Mouse (Mus musculus) cerebellum, adult 8-10 months (tissue): ENCODE results near the gene Fgfr2.
"Not testable (repeated sequence)": the region's sequence is repeated elsewhere in the genome, so short reads cannot be mapped to it uniquely, and the experiment has no call there.

Experiments
- DNase-seq: peaks from one replicate; pipeline ENCODE4 v3.0.0; 2022

Fgfr2 gene

GRCm38 (mm10) chr7:131150179-131150578, 1973.0 kb downstream of the Fgfr2 start:
- DNase-seq = no peak

GRCm38 (mm10) chr7:131146214-131146613, 1976.9 kb downstream of the Fgfr2 start, which contains the start of gene 4933402N03Rik:
Gene 4933402N03Rik, minus strand, starts transcription at chr7:131146314.
- DNase-seq = no peak

GRCm38 (mm10) chr7:131133181-131133580, 1990.0 kb downstream of the Fgfr2 start:
- DNase-seq = no peak

GRCm38 (mm10) chr7:131130021-131130420, 1993.1 kb downstream of the Fgfr2 start:
- no peak for DNase-seq

- no peak for DNase-seq
Measured at GRCm38 (mm10) chr7:131122210-131122807, 2000.8 kb downstream of the Fgfr2 start.

- DNase-seq = peak; percentile 7
Measured at GRCm38 (mm10) chr7:131114434-131114833, 2008.7 kb downstream of the Fgfr2 start.

- DNase-seq = peak; percentile 6
Measured at GRCm38 (mm10) chr7:131113676-131114075, 2009.5 kb downstream of the Fgfr2 start.

GRCm38 (mm10) chr7:131112486-131112885, 2010.7 kb downstream of the Fgfr2 start:
- DNase-seq = peak; percentile 54

- DNase-seq = not testable (repeated sequence)
Measured at GRCm38 (mm10) chr7:131082403-131082802, 2040.7 kb downstream of the Fgfr2 start.

GRCm38 (mm10) chr7:131075956-131076355, 2047.2 kb downstream of the Fgfr2 start:
- DNase-seq = no peak

GRCm38 (mm10) chr7:131074098-131074497, 2049.1 kb downstream of the Fgfr2 start:
- DNase-seq = not testable (repeated sequence)

GRCm38 (mm10) chr7:131073476-131073875, 2049.7 kb downstream of the Fgfr2 start:
- DNase-seq = not testable (repeated sequence)

GRCm38 (mm10) chr7:131068191-131068590, 2055.0 kb downstream of the Fgfr2 start:
- peak; percentile 5 for DNase-seq

GRCm38 (mm10) chr7:131062541-131062940, 2060.6 kb downstream of the Fgfr2 start:
- no peak for DNase-seq

GRCm38 (mm10) chr7:131059808-131060207, 2063.3 kb downstream of the Fgfr2 start:
- not testable (repeated sequence) for DNase-seq

- DNase-seq = not testable (repeated sequence)
Measured at GRCm38 (mm10) chr7:131057918-131058317, 2065.2 kb downstream of the Fgfr2 start.

- DNase-seq = no peak
Measured at GRCm38 (mm10) chr7:131054808-131055370, 2068.3 kb downstream of the Fgfr2 start.

GRCm38 (mm10) chr7:131049829-131050228, 2073.3 kb downstream of the Fgfr2 start:
- DNase-seq = not testable (repeated sequence)

- DNase-seq = not testable (repeated sequence)
Measured at GRCm38 (mm10) chr7:131045258-131045835, 2077.8 kb downstream of the Fgfr2 start.

- no peak for DNase-seq
Measured at GRCm38 (mm10) chr7:131042657-131043056, 2080.5 kb downstream of the Fgfr2 start.

- not testable (repeated sequence) for DNase-seq
Measured at GRCm38 (mm10) chr7:131040760-131041159, 2082.4 kb downstream of the Fgfr2 start.

GRCm38 (mm10) chr7:131037083-131037482, 2086.1 kb downstream of the Fgfr2 start:
- no peak for DNase-seq

GRCm38 (mm10) chr7:131036396-131036795, 2086.8 kb downstream of the Fgfr2 start:
- DNase-seq = no peak

GRCm38 (mm10) chr7:131031755-131032154, 2091.4 kb downstream of the Fgfr2 start, which contains the start of gene Dmbt1:
Gene Dmbt1, plus strand, starts transcription at chr7:131032053.
- DNase-seq = no peak
